Mouse (Mus musculus): ENCODE measurements around the gene Olfr646. TPM values are rescaled to one million over a fixed set of nuclear protein-coding genes. Genes with fewer than 3 reads are reported as not detected.

Gene Olfr646
- not detected for polyA plus RNA-seq (2015; fragmentation: Illumina TruSeq; extraction: RNeasy Lipid Tissue Mini Kit (QIAGEN cat#74804); ENCODE audit: insufficient read depth, low read depth, low replicate concordance)

GRCm38 (mm10) chr7:104104757-104104972 lies at the start of gene Olfr646:
Olfr646 (plus strand) TSS chr7:104104873.

DNA sequence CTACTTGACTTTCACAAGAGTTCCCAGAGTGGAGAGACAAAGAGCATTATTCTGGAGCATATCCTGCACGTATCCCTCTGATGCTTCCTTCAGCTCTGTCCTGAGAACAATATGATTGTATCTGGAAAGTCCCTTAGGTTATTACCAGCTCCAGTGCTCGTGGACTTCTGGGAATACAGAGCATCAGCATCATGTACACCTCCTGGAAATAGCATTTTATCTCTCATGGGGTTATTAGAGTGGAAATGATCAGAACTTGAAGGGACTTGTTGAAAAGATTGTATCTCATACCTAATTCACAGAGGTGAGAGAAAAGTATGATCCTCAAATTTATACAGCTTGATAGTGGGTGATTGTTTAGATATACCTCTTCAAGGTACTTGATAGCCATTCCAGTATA lies 43.3 kb upstream of the Olfr646 start, which contains the start of gene 4930516K23Rik:
Gene 4930516K23Rik, minus strand, starts transcription at position 101 of the 400 bp plus-strand sequence.

DNA sequence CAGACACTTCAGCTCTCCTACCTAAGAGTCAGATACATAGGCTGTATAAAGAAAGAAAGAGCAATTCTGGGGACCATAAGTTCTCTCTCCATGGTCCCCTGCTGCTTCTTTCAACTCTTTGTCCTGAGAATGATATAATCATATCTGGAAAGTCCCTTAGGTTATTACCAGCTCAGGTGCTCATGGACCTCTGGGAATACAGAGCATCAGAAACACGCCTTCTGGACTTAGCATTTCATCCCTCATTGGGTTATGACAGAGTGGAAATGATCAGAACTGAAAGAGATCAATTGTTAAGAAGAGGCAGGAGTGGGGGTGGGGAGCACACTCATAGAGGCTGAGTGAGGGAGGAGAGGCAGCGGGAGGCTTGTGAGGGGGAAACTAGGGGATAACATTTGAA lies 32.9 kb upstream of the Olfr646 start, which contains the start of gene Olfr644:
Gene Olfr644, minus strand, starts transcription at position 101 of the 400 bp plus-strand sequence.

GRCm38 (mm10) chr7:104085365-104085764 lies 19.3 kb upstream of the Olfr646 start, which contains the start of gene Olfr645:
Olfr645 (minus strand) TSS chr7:104085465.

DNA sequence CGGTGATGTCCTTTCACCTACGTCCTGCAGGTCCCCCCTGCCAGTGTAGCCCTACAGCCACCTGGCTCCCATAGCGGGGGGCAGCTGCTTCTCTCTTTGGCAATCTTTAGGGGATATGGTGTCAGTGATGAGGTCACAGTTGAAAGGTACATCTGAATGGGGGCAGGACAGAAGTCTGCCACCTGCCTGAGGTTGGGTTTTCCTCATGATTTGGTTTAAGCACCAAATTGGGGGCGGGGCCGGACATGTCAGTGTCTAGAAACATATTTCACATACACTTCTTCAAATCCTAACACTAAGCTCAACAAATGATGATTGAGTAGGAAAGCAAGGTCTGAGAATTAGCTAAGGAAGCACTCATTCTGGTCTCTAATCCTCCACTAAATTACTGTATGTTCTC lies 25.1 kb downstream of the Olfr646 start, which contains the start of gene Ubqln5:
Gene Ubqln5, minus strand, starts transcription at position 101 of the 400 bp plus-strand sequence.

DNA sequence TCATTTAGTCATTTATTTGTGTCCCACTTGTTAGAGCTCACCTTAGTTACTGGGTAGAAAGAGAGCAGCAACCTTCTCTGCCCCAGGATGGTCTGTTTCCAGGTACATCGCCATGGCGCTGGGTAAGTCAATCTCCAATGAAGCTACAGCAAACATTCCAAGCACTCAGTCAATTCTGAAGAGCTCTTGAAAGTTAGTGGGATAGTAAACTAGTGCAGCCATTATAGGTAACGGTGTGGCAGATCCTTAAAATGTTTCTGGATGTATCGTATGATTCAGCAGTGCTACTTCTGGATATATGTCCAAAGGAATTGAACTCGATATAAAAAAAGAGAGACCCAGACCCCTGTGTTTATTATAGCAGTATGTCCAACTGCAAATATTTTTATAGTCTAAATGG lies 32.6 kb downstream of the Olfr646 start, which contains the start of gene Olfr643:
Gene Olfr643, minus strand, starts transcription at position 101 of the 400 bp plus-strand sequence.

GRCm38 (mm10) chr7:104143179-104143578 lies 38.5 kb downstream of the Olfr646 start, which contains the start of gene Ubqln3:
Ubqln3 (minus strand) TSS chr7:104143279.

DNA sequence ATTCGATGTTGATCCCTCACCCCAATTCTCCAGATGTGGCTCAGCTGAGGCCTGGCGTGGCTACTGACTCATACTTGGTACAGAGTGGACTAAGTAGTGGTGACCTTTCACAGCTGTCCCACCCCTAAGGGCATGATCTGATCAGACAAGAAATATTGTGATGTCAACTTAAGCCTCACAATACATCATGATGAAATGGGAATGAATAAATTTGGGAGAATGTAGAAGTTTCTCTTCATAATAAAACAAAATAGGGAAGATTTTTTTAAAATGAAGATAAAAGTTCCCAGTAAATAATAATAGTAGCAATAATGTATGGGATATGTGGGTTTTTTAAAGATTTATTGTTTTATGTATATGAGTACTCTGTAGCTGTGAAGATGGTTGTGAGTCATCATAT lies 45.8 kb downstream of the Olfr646 start, which contains the start of gene Ubqlnl:
Gene Ubqlnl, minus strand, starts transcription at position 101 of the 400 bp plus-strand sequence.

Other genes starting within 250 kb of the Olfr646 start
- gene Olfr66, start 218.6 kb upstream of the Olfr646 start, polyA plus RNA-seq (2015; fragmentation: Illumina TruSeq; extraction: RNeasy Lipid Tissue Mini Kit (QIAGEN cat#74804); ENCODE audit: insufficient read depth, low read depth, low replicate concordance): not detected
- gene Olfr64, start 210.4 kb upstream of the Olfr646 start, polyA plus RNA-seq (2015; fragmentation: Illumina TruSeq; extraction: RNeasy Lipid Tissue Mini Kit (QIAGEN cat#74804); ENCODE audit: insufficient read depth, low read depth, low replicate concordance): not detected
- gene Olfr65, start 201.4 kb upstream of the Olfr646 start, polyA plus RNA-seq (2015; fragmentation: Illumina TruSeq; extraction: RNeasy Lipid Tissue Mini Kit (QIAGEN cat#74804); ENCODE audit: insufficient read depth, low read depth, low replicate concordance): not detected
- gene Olfr631, start 176.0 kb upstream of the Olfr646 start, polyA plus RNA-seq (2015; fragmentation: Illumina TruSeq; extraction: RNeasy Lipid Tissue Mini Kit (QIAGEN cat#74804); ENCODE audit: insufficient read depth, low read depth, low replicate concordance): not detected
- gene Olfr632, start 170.5 kb upstream of the Olfr646 start, polyA plus RNA-seq (2015; fragmentation: Illumina TruSeq; extraction: RNeasy Lipid Tissue Mini Kit (QIAGEN cat#74804); ENCODE audit: insufficient read depth, low read depth, low replicate concordance): not detected
- not detected for gene Olfr633, start 160.4 kb upstream of the Olfr646 start, polyA plus RNA-seq (2015; fragmentation: Illumina TruSeq; extraction: RNeasy Lipid Tissue Mini Kit (QIAGEN cat#74804); ENCODE audit: insufficient read depth, low read depth, low replicate concordance)
- gene Olfr635, start 133.7 kb upstream of the Olfr646 start, polyA plus RNA-seq (2015; fragmentation: Illumina TruSeq; extraction: RNeasy Lipid Tissue Mini Kit (QIAGEN cat#74804); ENCODE audit: insufficient read depth, low read depth, low replicate concordance): not detected
- not detected for gene Olfr638, start 106.1 kb upstream of the Olfr646 start, polyA plus RNA-seq (2015; fragmentation: Illumina TruSeq; extraction: RNeasy Lipid Tissue Mini Kit (QIAGEN cat#74804); ENCODE audit: insufficient read depth, low read depth, low replicate concordance)
- gene Olfr639, start 87.6 kb upstream of the Olfr646 start, polyA plus RNA-seq (2015; fragmentation: Illumina TruSeq; extraction: RNeasy Lipid Tissue Mini Kit (QIAGEN cat#74804); ENCODE audit: insufficient read depth, low read depth, low replicate concordance): not detected
- gene Olfr640, start 79.3 kb upstream of the Olfr646 start, polyA plus RNA-seq (2015; fragmentation: Illumina TruSeq; extraction: RNeasy Lipid Tissue Mini Kit (QIAGEN cat#74804); ENCODE audit: insufficient read depth, low read depth, low replicate concordance): not detected
- gene Olfr641, start 69.4 kb upstream of the Olfr646 start, polyA plus RNA-seq (2015; fragmentation: Illumina TruSeq; extraction: RNeasy Lipid Tissue Mini Kit (QIAGEN cat#74804); ENCODE audit: insufficient read depth, low read depth, low replicate concordance): not detected
- gene Olfr642, start 52.2 kb upstream of the Olfr646 start, polyA plus RNA-seq (2015; fragmentation: Illumina TruSeq; extraction: RNeasy Lipid Tissue Mini Kit (QIAGEN cat#74804); ENCODE audit: insufficient read depth, low read depth, low replicate concordance): not detected
- not detected for gene 4930516K23Rik, start 43.4 kb upstream of the Olfr646 start, polyA plus RNA-seq (2015; fragmentation: Illumina TruSeq; extraction: RNeasy Lipid Tissue Mini Kit (QIAGEN cat#74804); ENCODE audit: insufficient read depth, low read depth, low replicate concordance)
- not detected for gene Olfr644, start 33.0 kb upstream of the Olfr646 start, polyA plus RNA-seq (2015; fragmentation: Illumina TruSeq; extraction: RNeasy Lipid Tissue Mini Kit (QIAGEN cat#74804); ENCODE audit: insufficient read depth, low read depth, low replicate concordance)
- not detected for gene Olfr645, start 19.4 kb upstream of the Olfr646 start, polyA plus RNA-seq (2015; fragmentation: Illumina TruSeq; extraction: RNeasy Lipid Tissue Mini Kit (QIAGEN cat#74804); ENCODE audit: insufficient read depth, low read depth, low replicate concordance)
- gene Ubqln5, start 25.0 kb downstream of the Olfr646 start, polyA plus RNA-seq (2015; fragmentation: Illumina TruSeq; extraction: RNeasy Lipid Tissue Mini Kit (QIAGEN cat#74804); ENCODE audit: insufficient read depth, low read depth, low replicate concordance): not detected
- not detected for gene Olfr643, start 32.5 kb downstream of the Olfr646 start, polyA plus RNA-seq (2015; fragmentation: Illumina TruSeq; extraction: RNeasy Lipid Tissue Mini Kit (QIAGEN cat#74804); ENCODE audit: insufficient read depth, low read depth, low replicate concordance)
- gene Ubqln3, start 38.4 kb downstream of the Olfr646 start, polyA plus RNA-seq (2015; fragmentation: Illumina TruSeq; extraction: RNeasy Lipid Tissue Mini Kit (QIAGEN cat#74804); ENCODE audit: insufficient read depth, low read depth, low replicate concordance): not detected
- gene Ubqlnl, start 45.7 kb downstream of the Olfr646 start, polyA plus RNA-seq (2015; fragmentation: Illumina TruSeq; extraction: RNeasy Lipid Tissue Mini Kit (QIAGEN cat#74804); ENCODE audit: insufficient read depth, low read depth, low replicate concordance): not detected
- not detected for gene Olfm5, start 60.0 kb downstream of the Olfr646 start, polyA plus RNA-seq (2015; fragmentation: Illumina TruSeq; extraction: RNeasy Lipid Tissue Mini Kit (QIAGEN cat#74804); ENCODE audit: insufficient read depth, low read depth, low replicate concordance)
- 0.28 TPM for gene Olfr648, start 78.5 kb downstream of the Olfr646 start, polyA plus RNA-seq (2015; fragmentation: Illumina TruSeq; extraction: RNeasy Lipid Tissue Mini Kit (QIAGEN cat#74804); ENCODE audit: insufficient read depth, low read depth, low replicate concordance)
- not detected for gene Olfr649, start 91.1 kb downstream of the Olfr646 start, polyA plus RNA-seq (2015; fragmentation: Illumina TruSeq; extraction: RNeasy Lipid Tissue Mini Kit (QIAGEN cat#74804); ENCODE audit: insufficient read depth, low read depth, low replicate concordance)
- not detected for gene Trim6, start 113.9 kb downstream of the Olfr646 start, polyA plus RNA-seq (2015; fragmentation: Illumina TruSeq; extraction: RNeasy Lipid Tissue Mini Kit (QIAGEN cat#74804); ENCODE audit: insufficient read depth, low read depth, low replicate concordance)
- 2.8 TPM for gene Trim34a, start 139.6 kb downstream of the Olfr646 start, polyA plus RNA-seq (2015; fragmentation: Illumina TruSeq; extraction: RNeasy Lipid Tissue Mini Kit (QIAGEN cat#74804); ENCODE audit: insufficient read depth, low read depth, low replicate concordance)
- 0.42 TPM for gene Trim5, start 183.2 kb downstream of the Olfr646 start, polyA plus RNA-seq (2015; fragmentation: Illumina TruSeq; extraction: RNeasy Lipid Tissue Mini Kit (QIAGEN cat#74804); ENCODE audit: insufficient read depth, low read depth, low replicate concordance)
- gene Trim12a, start 210.6 kb downstream of the Olfr646 start, polyA plus RNA-seq (2015; fragmentation: Illumina TruSeq; extraction: RNeasy Lipid Tissue Mini Kit (QIAGEN cat#74804); ENCODE audit: insufficient read depth, low read depth, low replicate concordance): 10.1 TPM
- gene Trim34b, start 224.6 kb downstream of the Olfr646 start, polyA plus RNA-seq (2015; fragmentation: Illumina TruSeq; extraction: RNeasy Lipid Tissue Mini Kit (QIAGEN cat#74804); ENCODE audit: insufficient read depth, low read depth, low replicate concordance): not detected
- gene Trim12c, start 248.5 kb downstream of the Olfr646 start, polyA plus RNA-seq (2015; fragmentation: Illumina TruSeq; extraction: RNeasy Lipid Tissue Mini Kit (QIAGEN cat#74804); ENCODE audit: insufficient read depth, low read depth, low replicate concordance): 2.9 TPM